Mouse (Mus musculus) lung, postnatal 0 days (tissue): ENCODE measurements around the gene Ccdc154.

Source experiments
- CTCF ChIP-seq: IDR thresholded peaks from 2 replicates; pipeline ENCODE4 v1.5.1; 2016; ENCODE audit warnings: antibody characterized with exemption, mild to moderate bottlenecking
- EP300 ChIP-seq: IDR thresholded peaks from 2 replicates; pipeline ENCODE4 v1.6.1; 2016; ENCODE audit warnings: antibody characterized with exemption, mild to moderate bottlenecking, control low read depth

GRCm38 (mm10) chr17:25164770-25165169 lies 2.5 kb downstream of the Ccdc154 start:
- TF ChIP-seq EP300: no peak
- no peak for TF ChIP-seq CTCF
